Mouse (Mus musculus) A20 (cell line): ENCODE data around the gene Mstn.
A peak's percentile ranks its signal among the peaks of the same experiment; 100 is the strongest.

Source experiments
- DNase-seq: peaks from one replicate; pipeline ENCODE4 v3.0.0-alpha.2; 2011; ENCODE audit warnings: low read depth, low spot score

The Mstn gene

GRCm38 (mm10) chr1:53061340-53061739 lies at the start of gene Mstn:
Gene Mstn (plus strand): TSS chr1:53061640.
- DNase-seq = no peak

GRCm38 (mm10) chr1:53014716-53015115 lies 46.7 kb upstream of the Mstn start:
- no peak for DNase-seq

GRCm38 (mm10) chr1:53015606-53016005 lies 45.8 kb upstream of the Mstn start:
- peak; percentile 4 for DNase-seq

GRCm38 (mm10) chr1:53018746-53019505 lies 42.5 kb upstream of the Mstn start:
- no peak for DNase-seq

- no peak for DNase-seq
Measured at GRCm38 (mm10) chr1:53020079-53020478, 41.4 kb upstream of the Mstn start, which contains the start of gene 1700019D03Rik. Gene 1700019D03Rik (minus strand): TSS chr1:53020179.

GRCm38 (mm10) chr1:53032550-53032949 lies 28.9 kb upstream of the Mstn start:
- peak; percentile 46 for DNase-seq

- no peak for DNase-seq
Measured at GRCm38 (mm10) chr1:53037443-53037871, 24.0 kb upstream of the Mstn start.

- DNase-seq = no peak
Measured at GRCm38 (mm10) chr1:53049763-53050427, 11.5 kb upstream of the Mstn start.

- DNase-seq = peak; percentile 44
Measured at GRCm38 (mm10) chr1:53053087-53054022, 8.1 kb upstream of the Mstn start.

GRCm38 (mm10) chr1:53059106-53059505 lies 2.3 kb upstream of the Mstn start:
- no peak for DNase-seq

GRCm38 (mm10) chr1:53060499-53060898 lies 941 bp upstream of the Mstn start:
- no peak for DNase-seq

- no peak for DNase-seq
Measured at GRCm38 (mm10) chr1:53061871-53062608, 600 bp downstream of the Mstn start.

- no peak for DNase-seq
Measured at GRCm38 (mm10) chr1:53063921-53064320, 2.5 kb downstream of the Mstn start.

GRCm38 (mm10) chr1:53069726-53070514 lies 8.5 kb downstream of the Mstn start:
- no peak for DNase-seq

GRCm38 (mm10) chr1:53070664-53071175 lies 9.3 kb downstream of the Mstn start:
- no peak for DNase-seq

GRCm38 (mm10) chr1:53076656-53077055 lies 15.2 kb downstream of the Mstn start:
- DNase-seq = no peak

- DNase-seq = no peak
Measured at GRCm38 (mm10) chr1:53079876-53080275, 18.4 kb downstream of the Mstn start.

- no peak for DNase-seq
Measured at GRCm38 (mm10) chr1:53080603-53081002, 19.2 kb downstream of the Mstn start.

GRCm38 (mm10) chr1:53085256-53085655 lies 23.8 kb downstream of the Mstn start:
- no peak for DNase-seq

GRCm38 (mm10) chr1:53085991-53086390 lies 24.6 kb downstream of the Mstn start:
- no peak for DNase-seq
